Mouse (Mus musculus) hindbrain, embryonic 12.5 days (tissue): Measurements from ENCODE around the gene Tenm4. TPM values are rescaled to one million over a fixed set of nuclear protein-coding genes. Genes with fewer than 3 reads are reported as not detected.

Source experiments
- ATAC-seq: fragments of 200-750 bp; cut with Nextera tagmentation; 2 replicates; pipeline ENCODE4 v1.8.0; 2017; ENCODE audit warnings: moderate TSS enrichment; ENCODE audit not compliant: low FRiP score
- H3K27ac ChIP-seq: fragments of 300-500 bp; sonication (generic); 2 replicates; pipeline ENCODE4 v1.5.1; 2016; ENCODE audit warnings: mild to moderate bottlenecking
- H3K27me3 ChIP-seq: fragments of 300-500 bp; sonication (generic); 2 replicates; pipeline ENCODE4 v1.6.1; 2016; ENCODE audit warnings: mild to moderate bottlenecking
- H3K36me3 ChIP-seq: fragments of 300-500 bp; sonication (generic); 2 replicates; pipeline ENCODE4 v1.6.1; 2016; ENCODE audit warnings: mild to moderate bottlenecking
- H3K4me1 ChIP-seq: fragments of 300-500 bp; sonication (generic); 2 replicates; pipeline ENCODE4 v1.6.1; 2016
- H3K4me2 ChIP-seq: fragments of 300-500 bp; sonication (generic); replicated peaks from 2 replicates; pipeline ENCODE4 v1.6.1; 2016; ENCODE audit warnings: mild to moderate bottlenecking
- H3K4me3 ChIP-seq: fragments of 300-500 bp; sonication (generic); 2 replicates; pipeline ENCODE4 v1.5.1; 2016; ENCODE audit warnings: mild to moderate bottlenecking
- H3K9ac ChIP-seq: fragments of 300-500 bp; sonication (generic); 2 replicates; pipeline ENCODE4 v1.6.1; 2016; ENCODE audit warnings: mild to moderate bottlenecking, moderate library complexity
- H3K9me3 ChIP-seq: fragments of 300-500 bp; sonication (generic); replicated peaks from 2 replicates; pipeline ENCODE4 v1.6.1; 2016; ENCODE audit warnings: mild to moderate bottlenecking
- WGBS: fragments of 180-500 bp; shearing (Covaris S2); methylation state at CpG from one replicate; pipeline ENCODE4 v1.1.7; 2016; 5-methylcytosine and 5-hydroxymethylcytosine counted together
- polyA plus RNA-seq: library from polyadenylated mRNA; unstranded; fragments of >200 nt; fragmentation: Nextera tagmentation; extraction: Ambion mirVana; gene quantifications from 2 replicates; pipeline ENCODE4 v1.2.1, GENCODE M21; 2016

Gene Tenm4
- polyA plus RNA-seq, 1 experiment from 2014 or later = 38.5 TPM

- H3K36me3 ChIP-seq = no peaks in the 10 kb centered on the region
- H3K4me1 ChIP-seq = 0 out of 2 replicates have a peak, but pooled peaks cover 5% of the 10 kb centered on the region
- H3K27me3 ChIP-seq = no peaks in the 10 kb centered on the region
- no peak overlapping the region for H3K4me3 ChIP-seq
- WGBS = 78% methylated on average over 3 of the region's 3 CpGs
- no peaks in the 10 kb centered on the region for H3K9me3 ChIP-seq
- no peak overlapping the region for H3K27ac ChIP-seq
- no peak overlapping the region for H3K4me2 ChIP-seq
- H3K9ac ChIP-seq = no peak overlapping the region
- ATAC-seq = no peak
These were observed 17.0 kb upstream of the Tenm4 start for GRCm38 (mm10) chr7:96154025-96154424.

GRCm38 (mm10) chr7:96156481-96157255 lies 14.4 kb upstream of the Tenm4 start:
- H3K36me3 ChIP-seq = no peaks in the 10 kb centered on the region
- no peak overlapping the region for H3K9ac ChIP-seq
- 72% methylated on average over 7 of the region's 7 CpGs for WGBS
- H3K4me3 ChIP-seq = no peak overlapping the region
- no peak overlapping the region for H3K27ac ChIP-seq
- H3K27me3 ChIP-seq = no peaks in the 10 kb centered on the region
- no peak overlapping the region for H3K4me2 ChIP-seq
- H3K9me3 ChIP-seq = no peaks in the 10 kb centered on the region
- 0 out of 2 replicates have a peak, but pooled peaks cover 5% of the 10 kb centered on the region for H3K4me1 ChIP-seq
- no peak for ATAC-seq

- H3K9me3 ChIP-seq = no peaks in the 10 kb centered on the region
- no peak overlapping the region for H3K27ac ChIP-seq
- H3K36me3 ChIP-seq = no peaks in the 10 kb centered on the region
- H3K4me1 ChIP-seq = peaks cover 16% of the 10 kb centered on the region
- no peak overlapping the region for H3K9ac ChIP-seq
- no peak overlapping the region for H3K4me2 ChIP-seq
- H3K4me3 ChIP-seq = no peak overlapping the region
- no peaks in the 10 kb centered on the region for H3K27me3 ChIP-seq
- ATAC-seq = no peak
These were observed 6.9 kb upstream of the Tenm4 start for GRCm38 (mm10) chr7:96164141-96164540.

DNA sequence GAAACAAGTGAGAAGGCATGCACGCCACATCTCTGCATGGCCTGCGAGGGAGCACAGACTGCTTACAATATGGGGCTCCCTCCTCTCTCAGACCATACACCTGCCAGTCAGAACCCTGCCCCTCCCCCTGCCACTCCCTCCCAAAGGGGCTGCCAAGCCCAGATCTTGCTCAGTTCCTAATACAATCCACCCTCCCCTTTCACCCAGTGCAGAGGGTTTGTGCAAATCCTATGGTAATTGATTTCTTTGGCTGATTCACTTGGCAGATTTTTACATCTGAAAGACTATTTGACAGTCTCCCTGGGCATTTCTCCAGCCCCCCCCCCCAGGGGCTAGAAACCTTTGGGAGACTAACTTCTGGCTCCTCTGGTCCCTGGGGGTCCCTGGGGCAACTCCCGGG lies 2.1 kb upstream of the Tenm4 start:
- WGBS = 24% methylated on average over 3 of the region's 3 CpGs
- Histone ChIP-seq H3K36me3 (no peaks in the 10 kb centered on the region), H3K4me3 (no peak overlapping the region), H3K4me1 (peaks cover 26% of the 10 kb centered on the region), H3K9ac (no peak overlapping the region), H3K9me3 (no peaks in the 10 kb centered on the region), H3K27ac (no peak overlapping the region), H3K27me3 (no peaks in the 10 kb centered on the region), H3K4me2 (no peak overlapping the region)
- peak; percentile 95 for ATAC-seq

DNA sequence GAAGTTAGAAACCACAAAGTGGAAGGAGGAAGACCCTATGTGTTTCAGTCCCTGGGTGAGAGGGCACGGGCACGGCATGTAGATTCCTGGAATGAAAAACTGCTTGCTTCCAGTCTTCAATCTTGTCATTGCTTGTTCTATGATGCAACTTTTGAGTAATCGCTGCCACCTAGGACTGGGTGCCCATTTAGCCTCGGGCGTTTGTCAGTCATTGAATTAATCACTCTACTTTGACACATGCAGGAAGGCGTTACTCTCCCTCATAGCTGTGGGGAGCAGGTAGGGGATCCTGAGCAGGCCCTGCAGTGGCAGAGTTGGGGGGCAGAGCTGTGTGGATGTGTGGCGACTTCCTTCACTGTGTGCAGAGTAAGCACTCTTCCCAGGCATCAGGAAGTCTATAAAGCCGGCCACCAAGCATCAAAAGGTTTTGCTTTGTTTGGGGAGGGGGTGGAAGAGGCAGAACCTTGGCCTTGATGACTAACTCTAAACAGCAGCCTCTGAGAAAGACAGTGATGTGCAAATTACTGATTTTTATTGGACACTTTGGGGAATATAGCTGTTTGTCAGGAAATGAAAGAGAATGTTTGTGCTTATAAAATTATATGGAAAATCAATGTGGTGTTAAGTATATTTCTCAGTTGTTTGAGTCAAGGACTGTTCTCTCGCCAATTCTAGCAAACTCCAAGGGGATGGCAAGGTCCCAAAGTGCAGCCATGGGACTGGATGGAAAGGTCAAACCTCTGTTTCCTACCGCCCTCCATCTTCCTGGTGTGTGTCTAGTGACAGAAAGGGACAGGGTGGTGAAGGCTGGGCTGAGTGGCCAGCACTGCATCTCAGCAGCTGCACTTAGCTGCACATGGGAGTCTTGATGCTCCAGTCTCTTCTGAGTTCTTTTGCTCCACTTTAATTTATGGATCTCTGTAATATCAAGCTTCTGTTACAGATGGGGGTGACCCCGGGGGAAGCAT lies 834 bp downstream of the Tenm4 start:
- Histone ChIP-seq H3K4me1 (peaks cover 25% of the 10 kb centered on the region), H3K4me2 (no peak overlapping the region), H3K4me3 (no peak overlapping the region), H3K9ac (no peak overlapping the region), H3K36me3 (no peaks in the 10 kb centered on the region), H3K27ac (no peak overlapping the region), H3K9me3 (no peaks in the 10 kb centered on the region), H3K27me3 (no peaks in the 10 kb centered on the region)
- no peak for ATAC-seq
- 50% methylated on average over 11 of the region's 11 CpGs for WGBS

- Histone ChIP-seq H3K36me3 (no peaks in the 10 kb centered on the region), H3K4me3 (no peak overlapping the region), H3K27me3 (no peaks in the 10 kb centered on the region), H3K4me1 (no peaks in the 10 kb centered on the region), H3K9ac (no peak overlapping the region), H3K27ac (no peak overlapping the region), H3K4me2 (no peak overlapping the region), H3K9me3 (no peaks in the 10 kb centered on the region)
- 83% methylated on average over 8 of the region's 8 CpGs for WGBS
- ATAC-seq = no peak
These were observed 5.7 kb downstream of the Tenm4 start for GRCm38 (mm10) chr7:96176781-96177180.

GRCm38 (mm10) chr7:96181751-96182150 lies 10.7 kb downstream of the Tenm4 start:
- 89% methylated on average over 4 of the region's 4 CpGs for WGBS
- Histone ChIP-seq H3K27ac (no peak overlapping the region), H3K4me1 (no peaks in the 10 kb centered on the region), H3K4me2 (no peak overlapping the region), H3K9ac (no peak overlapping the region), H3K4me3 (no peak overlapping the region), H3K9me3 (no peaks in the 10 kb centered on the region), H3K27me3 (no peaks in the 10 kb centered on the region), H3K36me3 (no peaks in the 10 kb centered on the region)
- ATAC-seq = no peak

DNA sequence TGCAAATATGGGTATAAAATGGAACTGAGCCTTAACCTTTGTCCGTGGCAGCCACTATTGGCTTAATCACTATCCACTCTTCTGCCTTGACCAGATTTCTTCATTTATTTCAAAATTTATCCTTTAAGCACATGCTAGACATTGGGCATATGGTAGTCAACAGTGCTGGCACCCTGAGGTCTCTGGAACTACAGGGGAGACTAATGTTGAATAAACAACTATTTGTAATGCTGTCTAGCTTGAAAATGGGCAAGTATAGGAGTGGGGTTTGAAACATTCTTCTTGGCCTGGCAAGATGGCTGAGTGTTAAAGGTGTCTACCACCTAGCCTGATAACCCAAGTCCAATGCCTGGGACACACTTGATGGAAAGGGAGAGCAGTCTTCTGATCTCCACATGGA lies 12.1 kb downstream of the Tenm4 start:
- 100% methylated on average over 1 of the region's 1 CpGs for WGBS
- Histone ChIP-seq H3K4me2 (no peak overlapping the region), H3K9ac (no peak overlapping the region), H3K4me1 (no peaks in the 10 kb centered on the region), H3K36me3 (no peaks in the 10 kb centered on the region), H3K27me3 (no peaks in the 10 kb centered on the region), H3K27ac (no peak overlapping the region), H3K9me3 (no peaks in the 10 kb centered on the region), H3K4me3 (no peak overlapping the region)
- no peak for ATAC-seq

GRCm38 (mm10) chr7:96185411-96185810 lies 14.4 kb downstream of the Tenm4 start:
- ATAC-seq = no peak
- H3K36me3 ChIP-seq = no peaks in the 10 kb centered on the region
- H3K27ac ChIP-seq = no peak overlapping the region
- H3K9me3 ChIP-seq = no peaks in the 10 kb centered on the region
- H3K4me2 ChIP-seq = no peak overlapping the region
- H3K9ac ChIP-seq = no peak overlapping the region
- H3K27me3 ChIP-seq = no peaks in the 10 kb centered on the region
- H3K4me3 ChIP-seq = no peak overlapping the region
- no peaks in the 10 kb centered on the region for H3K4me1 ChIP-seq
- 66% methylated on average over 9 of the region's 9 CpGs for WGBS

DNA sequence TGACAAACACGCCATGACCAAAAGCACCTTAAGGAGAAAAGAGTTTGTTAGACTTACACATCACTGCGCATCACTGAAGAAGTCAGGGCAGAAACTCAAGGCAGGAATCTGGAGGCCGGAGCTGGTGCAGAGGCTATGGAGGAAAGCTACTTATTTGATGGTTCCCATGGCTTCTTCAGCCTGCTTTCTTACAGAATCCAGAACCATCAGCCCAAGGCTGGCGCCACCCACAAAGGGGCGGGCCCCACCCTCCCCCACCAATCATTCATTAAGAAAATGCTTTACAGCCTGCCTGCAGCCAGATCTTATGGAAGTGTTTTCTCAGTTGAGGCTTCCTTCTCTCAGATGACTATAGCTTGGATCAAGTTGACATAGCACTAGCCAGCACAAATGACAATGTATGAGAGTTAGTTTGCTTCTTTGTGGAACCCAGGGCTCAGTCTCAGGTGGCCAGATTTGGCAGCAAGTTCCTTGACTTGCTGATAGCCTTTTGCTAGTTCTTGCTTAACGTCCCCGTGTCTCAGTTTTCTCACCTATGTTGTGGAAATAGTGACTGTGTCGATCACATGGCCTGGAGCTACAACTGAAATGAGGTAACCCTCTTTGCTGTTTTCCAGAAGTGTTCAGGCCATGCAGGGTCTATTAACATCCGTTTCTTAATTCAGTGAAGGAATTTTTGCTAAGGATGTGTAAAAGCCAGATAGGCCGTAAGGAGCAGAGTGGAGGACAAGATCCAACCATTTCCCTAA lies 32.9 kb downstream of the Tenm4 start:
- Histone ChIP-seq H3K9ac (no peak overlapping the region), H3K4me1 (peaks cover 7% of the 10 kb centered on the region; the same call in 1 of the 2 replicates), H3K9me3 (no peaks in the 10 kb centered on the region), H3K4me3 (no peak overlapping the region), H3K27ac (no peak overlapping the region), H3K27me3 (peaks cover 19% of the 10 kb centered on the region), H3K36me3 (no peaks in the 10 kb centered on the region), H3K4me2 (no peak overlapping the region)
- ATAC-seq = no peak
- WGBS = 72% methylated on average over 10 of the region's 10 CpGs

GRCm38 (mm10) chr7:96204809-96205350 lies 33.8 kb downstream of the Tenm4 start:
- H3K36me3 ChIP-seq = no peaks in the 10 kb centered on the region
- no peak overlapping the region for H3K4me2 ChIP-seq
- H3K27ac ChIP-seq = no peak overlapping the region
- H3K9me3 ChIP-seq = no peaks in the 10 kb centered on the region
- peaks cover 22% of the 10 kb centered on the region for H3K27me3 ChIP-seq
- ATAC-seq = no peak
- peaks cover 7% of the 10 kb centered on the region; the same call in 1 of the 2 replicates for H3K4me1 ChIP-seq
- no peak overlapping the region for H3K4me3 ChIP-seq
- no peak overlapping the region for H3K9ac ChIP-seq
- WGBS = 19% methylated on average over 10 of the region's 10 CpGs

DNA sequence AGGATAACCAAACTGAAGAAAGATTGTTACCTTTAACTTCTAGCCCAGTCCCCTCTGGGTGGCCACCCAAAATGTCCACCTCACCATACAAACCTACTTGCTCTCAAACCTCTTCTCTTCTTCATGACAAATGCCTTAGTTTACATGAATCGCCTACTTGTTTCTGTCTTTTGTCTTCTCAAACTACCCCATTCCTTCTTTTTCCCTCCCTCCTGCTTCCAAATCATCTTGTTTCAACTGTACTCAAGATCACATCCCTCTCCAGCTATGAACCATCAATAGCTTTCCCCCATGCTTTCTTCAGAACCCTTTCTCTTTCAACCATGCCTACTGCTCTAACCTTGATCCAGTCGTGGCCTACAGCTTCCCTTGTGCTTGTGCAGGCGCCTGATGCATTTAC lies 36.0 kb downstream of the Tenm4 start:
- Histone ChIP-seq H3K9me3 (no peaks in the 10 kb centered on the region), H3K27me3 (peaks cover 22% of the 10 kb centered on the region), H3K9ac (no peak overlapping the region), H3K27ac (no peak overlapping the region), H3K4me2 (no peak overlapping the region), H3K4me3 (no peak overlapping the region), H3K36me3 (no peaks in the 10 kb centered on the region), H3K4me1 (peaks cover 10% of the 10 kb centered on the region)
- no peak for ATAC-seq
- 74% methylated on average over 3 of the region's 3 CpGs for whole genome bisulfite sequencing
